Mouse (Mus musculus) heart, embryonic 13.5 days (tissue): ENCODE data around the gene Smg1. TPM values are rescaled to one million over a fixed set of nuclear protein-coding genes. Genes with fewer than 3 reads are reported as not detected.
A peak's percentile ranks its signal among the peaks of the same experiment; 100 is the strongest.

Experiments
- ATAC-seq: fragments of 200-750 bp; cut with Nextera tagmentation; 2 replicates; pipeline ENCODE4 v1.8.0; 2017; ENCODE audit warnings: moderate TSS enrichment; ENCODE audit not compliant: insufficient number of reproducible peaks, low FRiP score, low TSS enrichment; ENCODE audit errors: extremely low read depth
- H3K27ac ChIP-seq: fragments of 300-500 bp; sonication (generic); replicated peaks from 2 replicates; pipeline ENCODE4 v1.5.1; 2015; ENCODE audit warnings: moderate library complexity, mild to moderate bottlenecking, inconsistent platforms
- H3K27me3 ChIP-seq: fragments of 300-500 bp; sonication (generic); replicated peaks from 2 replicates; pipeline ENCODE4 v1.6.1; 2015; ENCODE audit warnings: mild to moderate bottlenecking, inconsistent platforms
- H3K36me3 ChIP-seq: fragments of 300-500 bp; sonication (generic); 2 replicates; pipeline ENCODE4 v1.6.1; 2015; ENCODE audit warnings: mild to moderate bottlenecking, inconsistent platforms
- H3K4me1 ChIP-seq: fragments of 300-500 bp; sonication (generic); 2 replicates; pipeline ENCODE4 v1.6.1; 2015; ENCODE audit warnings: inconsistent platforms
- H3K4me2 ChIP-seq: fragments of 300-500 bp; sonication (generic); 2 replicates; pipeline ENCODE4 v1.6.1; 2015; ENCODE audit warnings: inconsistent platforms, mild to moderate bottlenecking, moderate library complexity
- H3K4me3 ChIP-seq: fragments of 300-500 bp; sonication (generic); 2 replicates; pipeline ENCODE4 v1.5.1; 2015; ENCODE audit warnings: moderate library complexity, mild to moderate bottlenecking, inconsistent platforms
- H3K9ac ChIP-seq: fragments of 300-500 bp; sonication (generic); 2 replicates; pipeline ENCODE4 v1.6.1; 2015; ENCODE audit warnings: inconsistent platforms, mild to moderate bottlenecking, moderate library complexity
- H3K9me3 ChIP-seq: fragments of 300-500 bp; sonication (generic); 2 replicates; pipeline ENCODE4 v1.6.1; 2016; ENCODE audit warnings: inconsistent platforms
- WGBS: fragments of 180-500 bp; shearing (Covaris S2); methylation state at CpG from one replicate; pipeline ENCODE4 v1.1.7; 2015; ENCODE audit warnings: mixed read lengths; 5-methylcytosine and 5-hydroxymethylcytosine counted together
- polyA plus RNA-seq: library from polyadenylated mRNA; unstranded; fragments of >200 nt; fragmentation: Nextera tagmentation; extraction: Ambion mirVana; gene quantifications from 2 replicates; pipeline ENCODE4 v1.2.1, GENCODE M21; 2015

Smg1 gene
- polyA plus RNA-seq, 1 experiment from 2014 or later: 10.1 TPM

DNA sequence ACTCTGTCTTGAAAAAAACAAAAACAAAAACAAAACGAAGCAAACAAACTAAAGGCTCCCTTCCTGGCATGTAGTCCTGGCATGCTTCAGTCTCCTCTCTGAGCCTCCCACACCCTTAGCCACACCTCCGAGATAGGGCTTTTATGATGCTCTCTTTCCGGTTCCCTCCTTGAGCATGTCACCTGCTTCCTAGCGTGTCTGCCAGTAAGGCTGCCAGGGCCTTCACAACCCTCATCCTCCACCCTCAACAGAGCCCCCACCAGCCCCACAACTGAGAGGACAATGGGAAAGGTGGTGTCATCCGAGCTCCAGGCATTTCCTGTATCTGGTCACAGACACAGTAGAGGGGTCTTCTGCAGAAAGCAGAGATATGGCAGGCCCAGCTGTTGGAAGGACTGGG lies 18.9 kb upstream of the Smg1 start:
- no peaks in the 10 kb centered on the region for H3K36me3 ChIP-seq
- H3K4me3 ChIP-seq: no peak overlapping the region
- H3K27ac ChIP-seq: no peak overlapping the region
- 49% methylated on average over 5 of the region's 5 CpGs for WGBS
- no peaks in the 10 kb centered on the region for H3K27me3 ChIP-seq
- ATAC-seq: no peak
- H3K4me1 ChIP-seq: no peaks in the 10 kb centered on the region
- no peaks in the 10 kb centered on the region for H3K9me3 ChIP-seq
- no peak overlapping the region for H3K9ac ChIP-seq
- H3K4me2 ChIP-seq: no peak overlapping the region

DNA sequence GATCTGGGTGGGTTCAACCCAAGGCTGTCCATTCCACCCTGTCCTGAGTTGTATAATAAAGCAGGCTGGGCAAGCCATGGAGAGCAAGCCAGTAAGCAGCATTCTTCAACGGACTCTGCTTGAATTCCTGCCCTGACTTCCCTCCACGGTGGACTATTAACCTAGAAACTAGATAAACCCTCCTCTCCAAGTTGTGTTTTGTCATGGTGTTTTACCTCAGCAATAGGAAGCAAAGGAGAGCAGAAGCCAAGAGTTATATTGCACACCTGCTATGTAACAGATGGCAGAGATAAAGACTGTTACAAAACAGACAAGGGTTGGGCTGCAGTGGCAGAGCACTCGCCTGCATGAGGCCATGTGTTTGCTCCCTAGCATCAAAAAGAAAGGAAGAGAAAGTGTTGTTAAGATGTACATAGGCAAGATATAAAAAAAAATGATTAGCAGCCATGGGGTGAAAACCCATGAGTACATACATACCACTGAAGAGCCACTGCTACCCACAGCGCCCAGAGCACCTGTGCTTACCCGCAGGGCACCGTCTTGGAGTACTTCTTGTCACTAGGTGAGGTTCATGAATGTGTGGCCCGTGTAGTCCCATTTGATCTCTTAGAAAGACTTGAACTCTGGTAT lies 16.3 kb upstream of the Smg1 start:
- no peak for ATAC-seq
- H3K27ac ChIP-seq: no peak overlapping the region
- no peak overlapping the region for H3K4me2 ChIP-seq
- H3K4me1 ChIP-seq: no peaks in the 10 kb centered on the region
- H3K4me3 ChIP-seq: no peak overlapping the region
- no peaks in the 10 kb centered on the region for H3K27me3 ChIP-seq
- no peak overlapping the region for H3K9ac ChIP-seq
- H3K36me3 ChIP-seq: no peaks in the 10 kb centered on the region
- 76% methylated on average over 7 of the region's 7 CpGs for WGBS
- H3K9me3 ChIP-seq: no peaks in the 10 kb centered on the region

DNA sequence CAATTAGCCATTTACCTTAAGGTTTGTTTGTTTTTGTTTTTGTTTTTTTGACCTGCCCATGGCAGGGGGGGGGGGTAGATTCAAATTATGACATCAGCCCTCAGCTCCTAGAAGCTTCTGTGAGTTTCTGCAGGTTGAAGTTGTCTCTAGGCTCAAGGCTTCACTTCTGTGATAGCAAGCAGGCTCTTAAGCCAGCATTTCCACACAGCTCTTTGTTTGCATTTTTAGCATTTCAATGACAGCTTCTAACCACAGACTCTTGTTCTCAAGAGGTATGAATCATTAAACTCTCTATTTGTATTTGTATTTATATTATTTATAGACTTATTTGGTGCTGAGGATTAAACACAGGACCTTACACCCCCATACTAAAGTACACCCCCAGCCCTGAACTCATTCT lies 15.0 kb upstream of the Smg1 start:
- Histone ChIP-seq H3K9me3 (no peaks in the 10 kb centered on the region), H3K27ac (no peak overlapping the region), H3K4me2 (no peak overlapping the region), H3K4me3 (no peak overlapping the region), H3K9ac (no peak overlapping the region), H3K4me1 (peaks cover 5% of the 10 kb centered on the region; the same call in 1 of the 2 replicates), H3K36me3 (no peaks in the 10 kb centered on the region), H3K27me3 (no peaks in the 10 kb centered on the region)
- ATAC-seq: no peak

DNA sequence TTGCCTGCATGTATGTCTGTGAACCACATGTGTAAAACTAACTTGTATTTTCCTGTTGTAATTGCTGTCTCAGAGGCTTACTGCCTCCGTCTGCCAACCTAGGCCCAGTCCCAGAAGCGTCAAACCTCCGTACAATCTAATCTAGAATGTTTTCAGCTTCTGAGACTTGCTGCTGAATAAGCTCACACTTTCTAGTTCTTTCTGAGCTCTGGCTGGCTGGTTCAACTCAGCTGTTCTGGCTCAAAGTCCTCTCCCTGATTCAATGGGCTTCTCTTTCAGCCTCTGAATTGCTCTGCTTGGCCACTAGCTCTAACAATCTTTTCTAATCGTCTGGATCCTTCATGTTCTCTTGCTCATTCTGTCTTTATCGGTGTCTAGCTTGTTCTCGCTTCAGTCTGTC lies 13.3 kb upstream of the Smg1 start:
- H3K27ac ChIP-seq: no peak overlapping the region
- ATAC-seq: no peak
- 54% methylated on average over 6 of the region's 6 CpGs for WGBS

DNA sequence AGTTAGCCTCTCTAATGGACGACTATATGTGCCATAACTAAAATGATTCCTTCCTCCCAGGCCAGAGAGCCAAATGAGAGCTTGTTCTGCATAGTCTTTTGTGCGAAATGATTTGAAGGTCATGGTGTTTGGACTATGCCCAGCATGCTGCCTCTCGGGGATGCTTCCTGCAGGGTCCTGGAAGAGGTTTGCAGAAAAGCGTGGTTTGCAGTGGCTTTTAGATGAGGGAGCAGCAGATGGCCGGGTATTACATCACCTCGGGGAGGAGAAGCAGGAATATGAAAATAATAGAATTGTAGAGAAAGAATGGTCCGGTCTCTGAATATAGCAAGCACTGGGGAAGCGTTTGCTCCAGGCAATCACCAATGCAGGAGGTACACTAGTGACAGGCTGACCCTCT lies 11.0 kb upstream of the Smg1 start:
- no peak for ATAC-seq
- Histone ChIP-seq H3K4me1 (peaks cover 20% of the 10 kb centered on the region), H3K27me3 (no peaks in the 10 kb centered on the region), H3K27ac (no peak overlapping the region), H3K4me3 (no peak overlapping the region), H3K36me3 (no peaks in the 10 kb centered on the region), H3K4me2 (no peak overlapping the region), H3K9ac (no peak overlapping the region), H3K9me3 (no peaks in the 10 kb centered on the region)
- WGBS: 74% methylated on average over 8 of the region's 8 CpGs

More for the DNA sequence above, 13.3 kb upstream of the Smg1 start:
- H3K36me3 ChIP-seq: no peaks in the 10 kb centered on the region
- peaks cover 19% of the 10 kb centered on the region for H3K4me1 ChIP-seq
- H3K9ac ChIP-seq: no peak overlapping the region
- no peak overlapping the region for H3K4me2 ChIP-seq
- no peak overlapping the region for H3K4me3 ChIP-seq
- H3K9me3 ChIP-seq: no peaks in the 10 kb centered on the region
- no peaks in the 10 kb centered on the region for H3K27me3 ChIP-seq

DNA sequence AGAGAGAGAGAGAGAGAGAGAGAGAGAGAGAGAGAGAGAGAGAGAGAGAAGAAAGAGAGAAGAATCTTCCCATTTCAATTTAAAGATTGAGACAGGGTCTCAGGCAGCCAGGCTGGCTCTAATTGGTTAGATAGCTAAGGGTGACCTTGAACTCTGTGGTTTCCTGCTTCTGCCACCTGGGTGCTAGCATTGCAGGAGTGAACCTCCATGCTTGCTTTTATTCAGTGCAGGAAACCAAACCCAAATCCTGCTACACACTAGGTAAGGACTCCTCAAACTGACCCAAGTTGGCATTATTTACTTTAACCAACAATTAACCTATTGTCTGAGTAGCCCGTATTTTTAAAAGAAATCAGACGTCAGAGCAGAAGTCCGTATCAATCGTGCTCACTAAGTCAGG lies 10.5 kb upstream of the Smg1 start:
- 77% methylated on average over 4 of the region's 4 CpGs for WGBS
- Histone ChIP-seq H3K9me3 (no peaks in the 10 kb centered on the region), H3K27ac (no peak overlapping the region), H3K36me3 (no peaks in the 10 kb centered on the region), H3K9ac (no peak overlapping the region), H3K27me3 (no peaks in the 10 kb centered on the region), H3K4me2 (no peak overlapping the region), H3K4me3 (no peak overlapping the region), H3K4me1 (peaks cover 21% of the 10 kb centered on the region)
- ATAC-seq: no peak

DNA sequence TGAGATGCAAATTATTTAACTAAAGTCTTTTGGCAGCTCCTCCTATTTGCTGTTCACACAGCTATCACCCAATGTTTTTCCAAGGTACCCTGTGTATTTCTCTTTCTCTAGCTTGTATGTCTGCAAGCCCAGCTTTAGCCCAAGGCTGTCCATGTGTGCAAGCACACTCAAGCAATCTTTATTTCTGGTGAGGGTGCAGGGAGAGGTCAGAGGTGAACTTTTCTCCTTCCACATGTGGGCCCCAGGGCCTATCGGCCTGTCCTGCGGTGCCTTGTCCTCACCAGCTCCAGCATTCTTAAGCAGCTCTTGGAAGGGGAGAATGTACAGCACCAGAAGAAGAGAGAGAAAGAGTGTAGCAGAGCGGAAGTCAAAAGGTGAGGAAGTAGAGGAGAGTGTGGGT lies 9.5 kb upstream of the Smg1 start:
- H3K27me3 ChIP-seq: no peaks in the 10 kb centered on the region
- no peak for ATAC-seq
- peak overlapping the region; percentile 93 for H3K27ac ChIP-seq
- 0 out of 2 replicates have a peak overlapping the region, but pooled peaks have one; percentile 2 for H3K9ac ChIP-seq
- peaks cover 23% of the 10 kb centered on the region for H3K4me1 ChIP-seq
- no peak overlapping the region for H3K4me3 ChIP-seq
- no peak overlapping the region for H3K4me2 ChIP-seq
- WGBS: 54% methylated on average over 3 of the region's 3 CpGs
- H3K36me3 ChIP-seq: no peaks in the 10 kb centered on the region
- H3K9me3 ChIP-seq: no peaks in the 10 kb centered on the region

DNA sequence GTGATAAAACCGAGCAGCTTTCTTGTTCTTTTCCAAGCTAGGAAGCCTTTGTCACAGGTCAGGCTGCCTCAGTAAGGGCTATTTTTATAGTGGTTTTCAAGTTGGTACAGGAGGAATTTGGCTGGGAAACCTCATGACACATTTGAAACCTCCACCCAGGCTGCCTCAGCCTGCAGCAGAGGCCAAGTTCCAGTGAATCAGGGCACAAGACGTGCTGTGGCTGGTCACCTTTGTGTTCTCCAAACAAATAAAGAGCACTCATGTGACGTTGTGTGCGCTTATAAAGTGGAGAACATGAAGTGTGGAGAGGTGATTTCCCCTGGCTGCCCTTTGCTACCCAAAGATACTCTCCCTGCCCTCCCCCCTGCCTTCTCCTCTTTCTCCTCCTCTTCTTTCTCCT lies 8.9 kb upstream of the Smg1 start:
- H3K4me3 ChIP-seq: no peak overlapping the region
- H3K27me3 ChIP-seq: no peaks in the 10 kb centered on the region
- 0 out of 2 replicates have a peak overlapping the region, but pooled peaks have one; percentile 2 for H3K9ac ChIP-seq
- H3K9me3 ChIP-seq: no peaks in the 10 kb centered on the region
- whole genome bisulfite sequencing: 10% methylated on average over 4 of the region's 4 CpGs
- no peak for ATAC-seq
- no peaks in the 10 kb centered on the region for H3K36me3 ChIP-seq
- H3K4me2 ChIP-seq: peak overlapping the region; percentile 26; the same call in 1 of the 2 replicates
- H3K27ac ChIP-seq: peak overlapping the region; percentile 93
- peaks cover 23% of the 10 kb centered on the region for H3K4me1 ChIP-seq

DNA sequence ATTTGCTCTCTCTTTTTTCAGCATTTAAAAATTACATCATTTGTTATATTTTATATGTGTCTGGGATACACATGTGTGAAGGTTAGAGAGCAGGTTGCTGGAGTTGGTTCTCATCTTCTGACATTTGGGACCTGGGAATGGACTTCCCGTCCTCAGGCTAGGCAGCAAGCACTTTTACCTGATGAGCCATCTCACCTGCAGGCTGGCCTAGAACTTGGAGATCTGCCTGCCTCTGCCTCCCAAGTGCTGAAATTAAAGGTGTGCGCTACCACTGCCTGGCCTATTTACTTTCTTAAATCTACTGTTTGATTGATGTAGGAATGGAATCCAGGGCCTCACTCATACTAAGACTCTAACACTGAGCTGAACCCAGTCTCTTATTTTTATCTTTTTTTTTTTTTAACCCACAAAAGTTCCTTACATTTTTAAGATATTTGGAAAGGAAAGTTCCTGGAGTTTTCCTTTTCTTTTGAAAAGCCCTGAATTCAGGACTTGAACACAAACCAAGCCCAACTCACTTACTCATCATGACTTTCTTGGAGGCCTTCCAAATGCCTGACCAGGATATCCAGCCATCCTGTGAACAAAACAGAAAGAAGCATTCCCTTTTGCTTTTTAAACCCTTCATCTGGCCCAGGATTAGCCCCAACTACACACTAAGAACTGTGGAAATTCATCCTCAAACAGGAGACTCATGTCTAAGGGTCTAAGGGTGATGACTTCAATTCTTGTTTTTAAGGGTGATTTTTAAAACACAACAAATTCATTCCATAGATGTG lies 8.1 kb upstream of the Smg1 start:
- no peak overlapping the region for H3K4me3 ChIP-seq
- H3K36me3 ChIP-seq: no peaks in the 10 kb centered on the region
- no peak overlapping the region for H3K4me2 ChIP-seq
- H3K4me1 ChIP-seq: peaks cover 23% of the 10 kb centered on the region
- H3K9ac ChIP-seq: no peak overlapping the region
- H3K9me3 ChIP-seq: no peaks in the 10 kb centered on the region
- no peak for ATAC-seq
- WGBS: 97% methylated on average over 2 of the region's 2 CpGs
- H3K27me3 ChIP-seq: no peaks in the 10 kb centered on the region
- H3K27ac ChIP-seq: peak overlapping the region; percentile 88

DNA sequence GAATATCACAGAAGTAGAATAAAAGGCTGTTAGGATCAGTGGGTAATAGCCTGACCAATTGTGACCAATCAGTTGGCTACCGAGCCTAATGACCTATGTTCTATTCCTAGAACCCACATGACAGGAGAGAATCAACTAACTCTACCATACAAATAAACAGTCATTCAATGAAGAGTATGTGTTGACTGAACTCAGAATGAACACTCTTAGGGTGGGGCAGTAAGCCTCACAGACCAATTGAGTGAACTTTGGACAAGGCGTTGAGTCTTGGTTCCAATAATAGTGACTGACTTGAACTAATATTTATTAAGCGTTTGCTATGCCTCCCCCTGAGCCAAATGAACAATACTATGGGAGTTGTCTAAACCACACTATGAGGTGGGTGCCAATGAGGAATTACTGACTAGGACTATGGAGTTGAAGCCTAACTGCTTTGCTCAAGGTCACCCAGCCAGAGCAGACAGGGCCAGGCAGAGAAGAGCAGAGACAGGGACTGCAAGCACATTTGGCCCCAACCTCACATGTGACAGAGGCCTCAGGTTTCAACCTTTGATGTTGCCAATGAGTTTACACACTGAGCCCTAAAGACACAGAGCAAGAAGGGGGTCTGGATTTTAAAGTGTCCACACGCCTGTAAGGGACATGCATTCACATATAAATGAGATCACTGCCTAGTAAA lies 7.2 kb upstream of the Smg1 start:
- Histone ChIP-seq H3K4me1 (peaks cover 23% of the 10 kb centered on the region), H3K9me3 (no peaks in the 10 kb centered on the region), H3K4me3 (no peak overlapping the region), H3K27me3 (no peaks in the 10 kb centered on the region), H3K9ac (no peak overlapping the region), H3K27ac (0 out of 2 replicates have a peak overlapping the region, but pooled peaks have one; percentile 42), H3K4me2 (no peak overlapping the region), H3K36me3 (no peaks in the 10 kb centered on the region)
- ATAC-seq: no peak
- WGBS: 76% methylated on average over 4 of the region's 4 CpGs

DNA sequence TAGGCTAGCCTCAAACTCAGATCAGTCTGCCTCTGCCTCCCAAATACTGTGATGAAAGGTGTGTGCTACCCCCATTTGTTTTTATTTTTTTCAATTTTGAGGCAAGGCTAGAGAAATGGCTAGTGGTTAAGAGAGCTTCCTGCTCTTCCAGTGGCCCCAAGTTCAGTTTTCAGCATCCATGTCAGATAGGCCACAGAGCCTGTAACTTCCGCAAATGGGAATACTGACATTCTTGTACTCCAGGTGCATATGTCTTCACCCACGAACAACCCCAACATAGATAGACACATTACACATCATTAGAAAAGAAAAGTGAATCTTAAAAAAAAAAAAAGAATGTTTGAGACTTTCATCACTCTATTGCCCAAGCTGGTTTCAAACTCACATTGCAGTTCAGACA lies 6.1 kb upstream of the Smg1 start:
- 90% methylated on average over 2 of the region's 2 CpGs for whole genome bisulfite sequencing
- H3K4me2 ChIP-seq: no peak overlapping the region
- H3K27me3 ChIP-seq: no peaks in the 10 kb centered on the region
- no peak overlapping the region for H3K4me3 ChIP-seq
- no peaks in the 10 kb centered on the region for H3K9me3 ChIP-seq
- peaks cover 23% of the 10 kb centered on the region for H3K4me1 ChIP-seq
- ATAC-seq: no peak
- no peaks in the 10 kb centered on the region for H3K36me3 ChIP-seq
- H3K9ac ChIP-seq: no peak overlapping the region
- H3K27ac ChIP-seq: no peak overlapping the region
